In genomic region chr12:80132250-80133003, GRCm38 (mm10) we compare ENCODE assay signal across 8 mouse cellular contexts. TPM values are rescaled to one million over a fixed set of nuclear protein-coding genes. Genes with fewer than 3 reads are reported as not detected.
DNase-seq lines count a peak whose midpoint lies in the region; TF ChIP-seq lines count a peak whose summit lies in the region.

No protein-coding gene starts in this region.

- TF ChIP-seq RAD21 in MEL (IDR thresholded peaks at IDR 0.05; ENCODE audit: low read depth, low read length): peak; percentile 96

- H3K4me3 ChIP-seq in MEL (ENCODE audit: control insufficient read depth in 1 of 2, insufficient read depth in 1 of 2, low read depth in 2 of 2, low read length in 2 of 2): peak overlapping the region; percentile 67 to 86
- H3K4me3 ChIP-seq in cerebellum, adult 2 months (replicated peaks; ENCODE audit: insufficient read depth, low read depth, low read length): peak overlapping the region; percentile 50
- H3K4me3 ChIP-seq in hindbrain, embryonic 10.5 days: peak overlapping the region; percentile 71

- peak; percentile 82 for DNase-seq in MEL (ENCODE audit: low read depth, low spot score)
- DNase-seq in cerebellum, adult 2 months: peak; percentile 84 to 90
- peak; percentile 90 for DNase-seq in forelimb bud, embryonic 11.5 days (ENCODE audit: low read depth, low spot score)
- peak; percentile 92 for DNase-seq in hindbrain, embryonic 10.5 days (ENCODE audit: low spot score)
- DNase-seq in layer of hippocampus, postnatal 25 days (ENCODE audit: extremely low spot score in 1 of 2, low spot score in 1 of 2): peak; percentile 71 to 72
- peak; percentile 89 for DNase-seq in lung, postnatal 36 days
- DNase-seq in retina, embryonic 14.5 days (ENCODE audit: low spot score): peak; percentile 96
- peak; percentile 85 for DNase-seq in thymus, postnatal 4 days

- H3K9ac ChIP-seq in MEL (ENCODE audit: control insufficient read depth, low read depth, low read length, poor library complexity, severe bottlenecking): peak overlapping the region; percentile 88

- TF ChIP-seq CTCF in MEL (IDR thresholded peaks at IDR 0.05 in 2 of 3, conservative IDR thresholded peaks at IDR 0.05 in 1 of 3; ENCODE audit: control insufficient read depth in 1 of 3, insufficient read depth in 1 of 3, low read depth in 2 of 3, low read length in 3 of 3, poor library complexity in 1 of 3, severe bottlenecking in 1 of 3): peak; percentile 76 to 98 (median 96)
- peak; percentile 94 for TF ChIP-seq CTCF in cerebellum, adult 2 months (IDR thresholded peaks at IDR 0.05; ENCODE audit: borderline replicate concordance, insufficient read depth, low read depth, low read length)

- H3K27ac ChIP-seq in MEL (ENCODE audit: control insufficient read depth, low read depth, low read length): peak overlapping the region; percentile 50
- H3K27ac ChIP-seq in cerebellum, adult 2 months (ENCODE audit: insufficient read depth, low read length): peak overlapping the region; percentile 99
- peak overlapping the region; percentile 100 for H3K27ac ChIP-seq in hindbrain, embryonic 10.5 days

- H3K9me3 ChIP-seq in MEL (replicated peaks; ENCODE audit: insufficient read depth, low read length): no peaks in the 10 kb centered on the region
- H3K9me3 ChIP-seq in hindbrain, embryonic 10.5 days: no peaks in the 10 kb centered on the region

- peak in 1 of 2 experiments; percentile 6; a peak in 1 of 4 replicates for TF ChIP-seq EP300 in MEL (IDR thresholded peaks at IDR 0.05; ENCODE audit: low read depth in 1 of 2, low read length in 2 of 2)

- TF ChIP-seq POLR2A in MEL (IDR thresholded peaks at IDR 0.05; ENCODE audit: control insufficient read depth in 1 of 2, insufficient read depth in 1 of 2, low read depth in 1 of 2, low read length in 2 of 2, poor library complexity in 1 of 2): peak; percentile 46 to 58; a peak in 2 of 4 replicates
- TF ChIP-seq POLR2A in cerebellum, adult 2 months (IDR thresholded peaks at IDR 0.05; ENCODE audit: borderline replicate concordance, insufficient read depth, low read length): peak; percentile 48; the same call in 1 of the 2 replicates

- peaks cover 0 to 17% of the 10 kb centered on the region in 2 experiments; a peak in 2 of 4 replicates for H3K36me3 ChIP-seq in MEL (ENCODE audit: control insufficient read depth in 1 of 2, insufficient read depth in 2 of 2, low read length in 2 of 2)
- H3K36me3 ChIP-seq in hindbrain, embryonic 10.5 days: peaks cover 3% of the 10 kb centered on the region; the same call in 1 of the 2 replicates

- H3K79me2 ChIP-seq in MEL (ENCODE audit: control insufficient read depth, insufficient read depth, low read length, poor library complexity): peaks cover 2% of the 10 kb centered on the region; the same call in 1 of the 2 replicates

- under 1% methylated on average over 66 of the region's 66 CpGs for WGBS in cerebellum, adult 2 months
- under 1% methylated on average over 66 of the region's 66 CpGs for whole genome bisulfite sequencing in hindbrain, embryonic 10.5 days

- no peaks in the 10 kb centered on the region for H3K27me3 ChIP-seq in MEL (ENCODE audit: control insufficient read depth in 1 of 2, insufficient read depth in 2 of 2, low read length in 2 of 2)
- H3K27me3 ChIP-seq in cerebellum, adult 2 months (ENCODE audit: control insufficient read depth, insufficient read depth, low read length): no peaks in the 10 kb centered on the region
- 0 out of 2 replicates have a peak, but pooled peaks cover 9% of the 10 kb centered on the region for H3K27me3 ChIP-seq in hindbrain, embryonic 10.5 days (ENCODE audit: insufficient read depth, poor library complexity, severe bottlenecking)

- H3K4me1 ChIP-seq in MEL (ENCODE audit: control insufficient read depth in 1 of 2, insufficient read depth in 2 of 2, low read length in 2 of 2): peaks cover 16 to 20% of the 10 kb centered on the region in 2 experiments; a peak in 3 of 4 replicates
- peaks cover 3% of the 10 kb centered on the region for H3K4me1 ChIP-seq in cerebellum, adult 2 months (ENCODE audit: control insufficient read depth, insufficient read depth, low read length)
- H3K4me1 ChIP-seq in hindbrain, embryonic 10.5 days (replicated peaks): peaks cover 40% of the 10 kb centered on the region

TF ChIP-seq in MEL, 35 proteins besides CTCF, POLR2A, EP300 and RAD21:
- peak; percentile 14; the same call in 1 of the 2 replicates for TF ChIP-seq NELFE (IDR thresholded peaks at IDR 0.05; ENCODE audit: low read depth, low read length)
- TF ChIP-seq MAX (IDR thresholded peaks at IDR 0.05; ENCODE audit: low read length): no peak; the same call in 1 of the 2 replicates
- TF ChIP-seq SMC3 (IDR thresholded peaks at IDR 0.05; ENCODE audit: low read depth, low read length): peak; percentile 94
- no peak for TF ChIP-seq GABPA (IDR thresholded peaks at IDR 0.05; ENCODE audit: low read depth, low read length)
- 0 out of 2 replicates have a peak, but pooled peaks have one; percentile 63 for TF ChIP-seq UBTF (IDR thresholded peaks at IDR 0.05; ENCODE audit: borderline replicate concordance, insufficient read depth, low read depth, low read length)
- 0 out of 2 replicates have a peak, but pooled peaks have one; percentile 21 for TF ChIP-seq MXI1 (IDR thresholded peaks at IDR 0.05; ENCODE audit: low read depth, low read length)
- TF ChIP-seq USF1 (IDR thresholded peaks at IDR 0.05; ENCODE audit: low read depth, low read length): 0 out of 2 replicates have a peak, but pooled peaks have one; percentile 13
- no peak for TF ChIP-seq NRF1 (IDR thresholded peaks at IDR 0.05; ENCODE audit: insufficient read depth, low read depth, low read length, poor library complexity, severe bottlenecking)
- no peak for TF ChIP-seq BHLHE40 (IDR thresholded peaks at IDR 0.05; ENCODE audit: borderline replicate concordance, low read depth, low read length)
- 0 out of 2 replicates have a peak, but pooled peaks have one; percentile 24 for TF ChIP-seq MAZ (IDR thresholded peaks at IDR 0.05; ENCODE audit: low read depth, low read length)
- no peak for TF ChIP-seq TAL1 (IDR thresholded peaks at IDR 0.05; ENCODE audit: low read length)
- 0 out of 2 replicates have a peak, but pooled peaks have one; percentile 12 for TF ChIP-seq SIN3A (IDR thresholded peaks at IDR 0.05; ENCODE audit: low read length)
- peak; percentile 92 for TF ChIP-seq ZC3H11A (IDR thresholded peaks at IDR 0.05; ENCODE audit: low read depth, low read length)

RNA-seq across cellular contexts. Expression of gene Zfp36l1, which starts 19.6 kb away (rescaled TPM):
- total RNA-seq in MEL (2012; rRNA removed): 1.2 and 1.5 TPM in 2 replicates
- polyA plus RNA-seq in MEL (2012; ENCODE audit: insufficient read depth in 1 of 2, insufficient read length in 2 of 2, low read depth in 1 of 2, low replicate concordance in 2 of 2, missing spikeins in 1 of 2): 10 to 100 TPM in 1 of 2 experiments, not detected in 1; 22.5 TPM
- polyA plus RNA-seq in cerebellum, adult 2 months (2012; rRNA removed): 20.4 and 23.2 TPM in 2 replicates
- polyA plus RNA-seq in hindbrain, embryonic 10.5 days (2016; fragmentation: Nextera tagmentation; extraction: Ambion mirVana): 106 and 117 TPM in 2 replicates
- 10 to 100 TPM; 37.2 to 40.8 TPM for total RNA-seq in layer of hippocampus, postnatal 25 days (2021)

Comparison
In these comparisons a context has a peak if more than half of its experiments do, and no peak if none do; other contexts are left out.
1. Peak in every context shown above with its lines: DNase-seq, H3K4me3 ChIP-seq and H3K27ac ChIP-seq.
2. H3K27ac ChIP-seq: peak in every context shown above with its lines; median percentile 100 in hindbrain, embryonic 10.5 days; 99 in cerebellum, adult 2 months; 50 in MEL.